Mouse (Mus musculus) liver, postnatal 0 days (tissue): ENCODE measurements around the gene Hba-a1.

Source experiments
- CTCF ChIP-seq: sonication (generic); IDR thresholded peaks from 2 replicates; pipeline ENCODE4 v1.5.1; 2016; ENCODE audit warnings: antibody characterized with exemption, low read depth
- EP300 ChIP-seq: IDR thresholded peaks from 2 replicates; pipeline ENCODE4 v1.6.1; 2016; ENCODE audit warnings: antibody characterized with exemption, low read depth, mild to moderate bottlenecking

DNA sequence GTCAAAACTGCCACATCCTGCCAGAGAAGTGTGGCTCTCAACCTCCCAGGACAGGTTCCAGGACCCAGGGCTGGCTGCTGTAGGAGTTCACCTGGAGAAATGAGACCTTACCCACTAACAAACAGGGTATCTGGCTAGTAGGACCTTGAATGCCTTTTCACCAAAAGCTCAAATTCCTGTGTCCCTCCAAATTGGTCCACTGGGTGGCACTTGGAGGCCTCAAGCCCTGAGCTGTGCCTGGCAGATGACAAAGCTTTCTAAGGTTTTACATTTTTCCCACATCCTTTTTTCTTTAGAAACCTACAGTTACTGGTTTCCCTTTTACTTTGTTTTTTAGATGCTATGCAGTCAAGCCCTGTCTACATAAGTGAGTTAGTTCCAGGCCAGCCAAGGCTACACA, 36.2 kb upstream of the Hba-a1 start:
- peak; percentile 72 for TF ChIP-seq CTCF
- TF ChIP-seq EP300, result peak; percentile 70; the same call in 1 of the 2 replicates
